Mouse (Mus musculus): ENCODE results near the gene Fam129a. TPM values are rescaled to one million over a fixed set of nuclear protein-coding genes. Genes with fewer than 3 reads are reported as not detected.

The Fam129a gene
- total RNA-seq, 1 experiment, result 7.5 TPM

GRCm38 (mm10) chr1:151758991-151759390, 188.0 kb downstream of the Fam129a start:
- 0 out of 4 replicates have a peak, but pooled peaks cover 0 to 3% of the 10 kb centered on the region in 2 experiments for H3K4me1 ChIP-seq (ENCODE audit: control insufficient read depth in 2 of 2, insufficient read depth in 2 of 2, low read length in 2 of 2, poor library complexity in 1 of 2)
- no peak overlapping the region for H3K4me3 ChIP-seq (ENCODE audit: insufficient read depth in 1 of 2, low read depth in 1 of 2, low read length in 2 of 2, poor library complexity in 1 of 2, severe bottlenecking in 1 of 2)
- H3K27ac ChIP-seq (ENCODE audit: insufficient read depth, low read depth, low read length, poor library complexity, severe bottlenecking), result no peak overlapping the region
- no peak overlapping the region for H3K9ac ChIP-seq (ENCODE audit: insufficient read depth, low read depth, low read length, poor library complexity, severe bottlenecking)
- in situ Hi-C loops (cut with MboI; ENCODE audit: low sequenced_read_pairs in 2 of 2, unreplicated experiment in 2 of 2), result no loop called here
- TF ChIP-seq ZC3H11A (IDR thresholded peaks at IDR 0.05; ENCODE audit: borderline replicate concordance, low read depth, low read length), result no peak
- DNase-seq (ENCODE audit: low read depth, low spot score), result no peak
- no peaks in the 10 kb centered on the region for H3K36me3 ChIP-seq (ENCODE audit: control insufficient read depth, insufficient read depth, low read length, poor library complexity, severe bottlenecking)
- no peaks in the 10 kb centered on the region for H3K9me3 ChIP-seq (ENCODE audit: control insufficient read depth, insufficient read depth, low read depth, low read length)

GRCm38 (mm10) chr1:151764236-151764635, 193.2 kb downstream of the Fam129a start:
- H3K27ac ChIP-seq (ENCODE audit: insufficient read depth, low read depth, low read length, poor library complexity, severe bottlenecking), result no peak overlapping the region
- no peaks in the 10 kb centered on the region for H3K9me3 ChIP-seq (ENCODE audit: control insufficient read depth, insufficient read depth, low read depth, low read length)
- H3K4me3 ChIP-seq (ENCODE audit: insufficient read depth in 1 of 2, low read depth in 1 of 2, low read length in 2 of 2, poor library complexity in 1 of 2, severe bottlenecking in 1 of 2), result no peak overlapping the region
- no peaks in the 10 kb centered on the region for H3K4me1 ChIP-seq (ENCODE audit: control insufficient read depth in 2 of 2, insufficient read depth in 2 of 2, low read length in 2 of 2, poor library complexity in 1 of 2)
- TF ChIP-seq CHD2 (IDR thresholded peaks at IDR 0.05; ENCODE audit: low read depth, low read length), result no peak
- TF ChIP-seq MAFK (IDR thresholded peaks at IDR 0.05; ENCODE audit: insufficient read depth, low read depth, low read length), result no peak
- no peak for TF ChIP-seq ZNF384 (IDR thresholded peaks at IDR 0.05; ENCODE audit: low read depth, low read length)
- no peak for TF ChIP-seq HCFC1 (IDR thresholded peaks at IDR 0.05; ENCODE audit: borderline replicate concordance, insufficient read depth, low read length)
- no peak for TF ChIP-seq ZC3H11A (IDR thresholded peaks at IDR 0.05; ENCODE audit: borderline replicate concordance, low read depth, low read length)
- H3K9ac ChIP-seq (ENCODE audit: insufficient read depth, low read depth, low read length, poor library complexity, severe bottlenecking), result no peak overlapping the region
- DNase-seq (ENCODE audit: low read depth, low spot score), result no peak
- in situ Hi-C loops (cut with MboI; ENCODE audit: low sequenced_read_pairs in 2 of 2, unreplicated experiment in 2 of 2), result no loop called here
- no peaks in the 10 kb centered on the region for H3K36me3 ChIP-seq (ENCODE audit: control insufficient read depth, insufficient read depth, low read length, poor library complexity, severe bottlenecking)

- Histone ChIP-seq H3K9me3 (ENCODE audit: control insufficient read depth, insufficient read depth, low read depth, low read length) (no peaks in the 10 kb centered on the region), H3K4me3 (ENCODE audit: insufficient read depth in 1 of 2, low read depth in 1 of 2, low read length in 2 of 2, poor library complexity in 1 of 2, severe bottlenecking in 1 of 2) (no peak overlapping the region), H3K27ac (ENCODE audit: insufficient read depth, low read depth, low read length, poor library complexity, severe bottlenecking) (no peak overlapping the region), H3K36me3 (ENCODE audit: control insufficient read depth, insufficient read depth, low read length, poor library complexity, severe bottlenecking) (no peaks in the 10 kb centered on the region), H3K9ac (ENCODE audit: insufficient read depth, low read depth, low read length, poor library complexity, severe bottlenecking) (no peak overlapping the region), H3K4me1 (ENCODE audit: control insufficient read depth in 2 of 2, insufficient read depth in 2 of 2, low read length in 2 of 2, poor library complexity in 1 of 2) (no peaks in the 10 kb centered on the region)
- in situ Hi-C loops (cut with MboI; ENCODE audit: low sequenced_read_pairs in 2 of 2, unreplicated experiment in 2 of 2), result no loop called here
- TF ChIP-seq HCFC1 (IDR thresholded peaks at IDR 0.05; ENCODE audit: borderline replicate concordance, insufficient read depth, low read length) (no peak), MAFK (IDR thresholded peaks at IDR 0.05; ENCODE audit: insufficient read depth, low read depth, low read length) (no peak), ZC3H11A (IDR thresholded peaks at IDR 0.05; ENCODE audit: borderline replicate concordance, low read depth, low read length) (no peak), CHD2 (IDR thresholded peaks at IDR 0.05; ENCODE audit: low read depth, low read length) (no peak), ZNF384 (IDR thresholded peaks at IDR 0.05; ENCODE audit: low read depth, low read length) (no peak)
- DNase-seq (ENCODE audit: low read depth, low spot score), result no peak
Measured at GRCm38 (mm10) chr1:151766166-151766565, 195.2 kb downstream of the Fam129a start.

GRCm38 (mm10) chr1:151766976-151767654, 196.1 kb downstream of the Fam129a start:
- Histone ChIP-seq H3K9me3 (ENCODE audit: control insufficient read depth, insufficient read depth, low read depth, low read length) (no peaks in the 10 kb centered on the region), H3K36me3 (ENCODE audit: control insufficient read depth, insufficient read depth, low read length, poor library complexity, severe bottlenecking) (no peaks in the 10 kb centered on the region), H3K4me3 (ENCODE audit: insufficient read depth in 1 of 2, low read depth in 1 of 2, low read length in 2 of 2, poor library complexity in 1 of 2, severe bottlenecking in 1 of 2) (no peak overlapping the region), H3K27ac (ENCODE audit: insufficient read depth, low read depth, low read length, poor library complexity, severe bottlenecking) (no peak overlapping the region), H3K9ac (ENCODE audit: insufficient read depth, low read depth, low read length, poor library complexity, severe bottlenecking) (no peak overlapping the region), H3K4me1 (ENCODE audit: control insufficient read depth in 2 of 2, insufficient read depth in 2 of 2, low read length in 2 of 2, poor library complexity in 1 of 2) (no peaks in the 10 kb centered on the region)
- in situ Hi-C loops (cut with MboI; ENCODE audit: low sequenced_read_pairs in 2 of 2, unreplicated experiment in 2 of 2), result no loop called here
- peak; percentile 17; the same call in 1 of the 2 replicates for TF ChIP-seq ZC3H11A (IDR thresholded peaks at IDR 0.05; ENCODE audit: borderline replicate concordance, low read depth, low read length)
- TF ChIP-seq HCFC1 (IDR thresholded peaks at IDR 0.05; ENCODE audit: borderline replicate concordance, insufficient read depth, low read length), result no peak
- DNase-seq (ENCODE audit: low read depth, low spot score), result no peak
